Mouse (Mus musculus): ENCODE data around the gene Ralb. TPM values are rescaled to one million over a fixed set of nuclear protein-coding genes. Genes with fewer than 3 reads are reported as not detected.

Ralb gene
- polyA plus RNA-seq, 1 experiment from 2014 or later: 84.1 TPM

DNA sequence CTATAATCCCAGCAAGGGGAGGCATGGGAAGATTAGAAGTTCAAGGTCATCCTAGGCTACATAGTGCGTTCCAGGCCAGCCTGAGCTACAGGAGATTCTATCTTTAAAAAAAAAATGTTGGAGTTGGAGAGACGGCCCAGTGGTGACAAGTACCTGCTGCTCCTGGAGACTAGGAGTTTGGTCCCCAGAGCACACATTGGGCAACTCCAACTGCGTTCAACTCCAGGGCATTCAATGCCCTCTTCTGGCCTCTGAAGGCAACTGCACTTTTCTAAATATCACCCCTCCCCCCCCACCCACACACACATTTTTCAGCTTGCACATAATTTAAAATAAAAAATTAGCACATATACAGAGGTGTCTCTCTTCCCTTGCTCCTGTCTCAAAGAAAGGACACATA lies 21.7 kb downstream of the Ralb start:
- Histone ChIP-seq H3K27ac (ENCODE audit: low read depth, low read length) (no peak overlapping the region), H3K4me3 (ENCODE audit: low read depth, low read length) (no peak overlapping the region), H3K4me2 (ENCODE audit: low read depth) (no peak overlapping the region), H3K36me3 (ENCODE audit: control insufficient read depth, insufficient read depth, low read length) (no peaks in the 10 kb centered on the region), H3K4me1 (ENCODE audit: control insufficient read depth, insufficient read depth, low read length) (no peaks in the 10 kb centered on the region), H3K9me3 (ENCODE audit: control insufficient read depth, low read length) (no peaks in the 10 kb centered on the region), H3K9ac (ENCODE audit: low read length) (no peak overlapping the region), H3K27me3 (ENCODE audit: control insufficient read depth, insufficient read depth, low read length) (no peaks in the 10 kb centered on the region)
- no peak for DNase-seq (ENCODE audit: low spot score)
- 59% methylated on average over 3 of the region's 3 CpGs for WGBS
- no peak for ATAC-seq (ENCODE audit: insufficient read depth, low FRiP score, low TSS enrichment)

DNA sequence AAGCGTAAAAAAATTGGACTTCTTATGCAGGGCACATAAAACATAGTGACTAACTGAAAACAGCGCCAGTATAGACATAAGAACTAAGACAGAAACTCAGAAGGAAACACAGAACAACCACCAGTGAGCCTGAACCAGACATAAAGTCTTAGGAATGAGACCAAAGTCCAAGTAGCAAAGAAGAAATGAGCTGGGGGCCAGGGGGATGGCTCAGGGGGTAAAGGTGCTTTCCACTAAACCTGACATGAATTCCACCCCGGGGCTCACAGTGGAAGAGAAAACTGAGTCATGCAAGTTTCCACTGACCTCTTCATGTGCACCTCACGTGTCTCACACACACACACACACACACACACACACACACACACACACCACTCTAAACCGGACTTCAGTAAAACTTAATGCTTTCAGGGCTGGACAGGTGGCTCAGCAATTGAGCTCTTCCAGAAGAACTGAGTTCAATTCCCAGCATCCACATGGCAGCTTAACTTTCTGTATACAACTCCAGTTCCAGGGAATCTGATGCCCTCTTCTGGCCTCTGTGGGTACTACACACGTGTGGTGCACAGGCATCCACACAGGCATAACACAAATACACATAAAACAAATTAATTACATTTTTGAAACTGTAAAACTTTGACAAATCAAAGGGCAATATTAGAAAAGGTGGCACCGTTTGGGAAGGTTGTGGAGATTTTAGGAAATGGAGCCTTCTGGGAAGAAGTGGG lies 23.2 kb downstream of the Ralb start:
- no peak for ATAC-seq (ENCODE audit: insufficient read depth, low FRiP score, low TSS enrichment)
- Histone ChIP-seq H3K9ac (ENCODE audit: low read length) (no peak overlapping the region), H3K4me3 (ENCODE audit: low read depth, low read length) (no peak overlapping the region), H3K36me3 (ENCODE audit: control insufficient read depth, insufficient read depth, low read length) (no peaks in the 10 kb centered on the region), H3K4me2 (ENCODE audit: low read depth) (no peak overlapping the region), H3K9me3 (ENCODE audit: control insufficient read depth, low read length) (no peaks in the 10 kb centered on the region), H3K4me1 (ENCODE audit: control insufficient read depth, insufficient read depth, low read length) (no peaks in the 10 kb centered on the region), H3K27ac (ENCODE audit: low read depth, low read length) (no peak overlapping the region), H3K27me3 (ENCODE audit: control insufficient read depth, insufficient read depth, low read length) (no peaks in the 10 kb centered on the region)
- WGBS: 92% methylated on average over 7 of the region's 7 CpGs
- no peak for DNase-seq (ENCODE audit: low spot score)

- no peak for DNase-seq (ENCODE audit: low spot score)
- H3K36me3 ChIP-seq (ENCODE audit: control insufficient read depth, insufficient read depth, low read length): no peaks in the 10 kb centered on the region
- no peak overlapping the region for H3K4me3 ChIP-seq (ENCODE audit: low read depth, low read length)
- no peak overlapping the region for H3K27ac ChIP-seq (ENCODE audit: low read depth, low read length)
- ATAC-seq (ENCODE audit: insufficient read depth, low FRiP score, low TSS enrichment): no peak
- H3K4me2 ChIP-seq (ENCODE audit: low read depth): no peak overlapping the region
- 97% methylated on average over 8 of the region's 8 CpGs for WGBS
- no peaks in the 10 kb centered on the region for H3K27me3 ChIP-seq (ENCODE audit: control insufficient read depth, insufficient read depth, low read length)
- H3K9me3 ChIP-seq (ENCODE audit: control insufficient read depth, low read length): no peaks in the 10 kb centered on the region
- no peak overlapping the region for H3K9ac ChIP-seq (ENCODE audit: low read length)
- H3K4me1 ChIP-seq (ENCODE audit: control insufficient read depth, insufficient read depth, low read length): no peaks in the 10 kb centered on the region
Measured at GRCm38 (mm10) chr1:119480678-119481077, 23.9 kb downstream of the Ralb start.

- H3K27ac ChIP-seq (ENCODE audit: low read depth, low read length): no peak overlapping the region
- no peak overlapping the region for H3K9ac ChIP-seq (ENCODE audit: low read length)
- ATAC-seq (ENCODE audit: insufficient read depth, low FRiP score, low TSS enrichment) (no peak), DNase-seq (ENCODE audit: low spot score) (no peak)
- no peaks in the 10 kb centered on the region for H3K9me3 ChIP-seq (ENCODE audit: control insufficient read depth, low read length)
- no peak overlapping the region for H3K4me3 ChIP-seq (ENCODE audit: low read depth, low read length)
- 89% methylated on average over 4 of the region's 4 CpGs for WGBS
- no peaks in the 10 kb centered on the region for H3K36me3 ChIP-seq (ENCODE audit: control insufficient read depth, insufficient read depth, low read length)
- no peaks in the 10 kb centered on the region for H3K4me1 ChIP-seq (ENCODE audit: control insufficient read depth, insufficient read depth, low read length)
- H3K27me3 ChIP-seq (ENCODE audit: control insufficient read depth, insufficient read depth, low read length): no peaks in the 10 kb centered on the region
- H3K4me2 ChIP-seq (ENCODE audit: low read depth): no peak overlapping the region
Measured at GRCm38 (mm10) chr1:119479641-119480040, 25.0 kb downstream of the Ralb start.

GRCm38 (mm10) chr1:119476905-119477353 lies 27.7 kb downstream of the Ralb start:
- no peak overlapping the region for H3K4me3 ChIP-seq (ENCODE audit: low read depth, low read length)
- H3K36me3 ChIP-seq (ENCODE audit: control insufficient read depth, insufficient read depth, low read length): no peaks in the 10 kb centered on the region
- H3K9ac ChIP-seq (ENCODE audit: low read length): no peak overlapping the region
- 89% methylated on average over 7 of the region's 7 CpGs for WGBS
- ATAC-seq (ENCODE audit: insufficient read depth, low FRiP score, low TSS enrichment) (no peak), DNase-seq (ENCODE audit: low spot score) (no peak)
- no peaks in the 10 kb centered on the region for H3K4me1 ChIP-seq (ENCODE audit: control insufficient read depth, insufficient read depth, low read length)
- no peaks in the 10 kb centered on the region for H3K9me3 ChIP-seq (ENCODE audit: control insufficient read depth, low read length)
- no peak overlapping the region for H3K27ac ChIP-seq (ENCODE audit: low read depth, low read length)
- no peak overlapping the region for H3K4me2 ChIP-seq (ENCODE audit: low read depth)
- no peaks in the 10 kb centered on the region for H3K27me3 ChIP-seq (ENCODE audit: control insufficient read depth, insufficient read depth, low read length)

GRCm38 (mm10) chr1:119474671-119475070 lies 29.9 kb downstream of the Ralb start:
- no peaks in the 10 kb centered on the region for H3K36me3 ChIP-seq (ENCODE audit: control insufficient read depth, insufficient read depth, low read length)
- no peak overlapping the region for H3K27ac ChIP-seq (ENCODE audit: low read depth, low read length)
- H3K4me2 ChIP-seq (ENCODE audit: low read depth): no peak overlapping the region
- 93% methylated on average over 7 of the region's 7 CpGs for WGBS
- ATAC-seq (ENCODE audit: insufficient read depth, low FRiP score, low TSS enrichment) (no peak), DNase-seq (ENCODE audit: low spot score) (no peak)
- no peak overlapping the region for H3K9ac ChIP-seq (ENCODE audit: low read length)
- no peaks in the 10 kb centered on the region for H3K9me3 ChIP-seq (ENCODE audit: control insufficient read depth, low read length)
- no peak overlapping the region for H3K4me3 ChIP-seq (ENCODE audit: low read depth, low read length)
- H3K4me1 ChIP-seq (ENCODE audit: control insufficient read depth, insufficient read depth, low read length): no peaks in the 10 kb centered on the region
- H3K27me3 ChIP-seq (ENCODE audit: control insufficient read depth, insufficient read depth, low read length): no peaks in the 10 kb centered on the region

- Histone ChIP-seq H3K36me3 (ENCODE audit: control insufficient read depth, insufficient read depth, low read length) (no peaks in the 10 kb centered on the region), H3K4me2 (ENCODE audit: low read depth) (no peak overlapping the region), H3K4me3 (ENCODE audit: low read depth, low read length) (no peak overlapping the region), H3K4me1 (ENCODE audit: control insufficient read depth, insufficient read depth, low read length) (no peaks in the 10 kb centered on the region), H3K9ac (ENCODE audit: low read length) (no peak overlapping the region), H3K27me3 (ENCODE audit: control insufficient read depth, insufficient read depth, low read length) (no peaks in the 10 kb centered on the region), H3K9me3 (ENCODE audit: control insufficient read depth, low read length) (no peaks in the 10 kb centered on the region), H3K27ac (ENCODE audit: low read depth, low read length) (no peak overlapping the region)
- ATAC-seq (ENCODE audit: insufficient read depth, low FRiP score, low TSS enrichment) (no peak), DNase-seq (ENCODE audit: low spot score) (no peak)
- 70% methylated on average over 11 of the region's 11 CpGs for WGBS
Measured at GRCm38 (mm10) chr1:119472648-119473047, 31.9 kb downstream of the Ralb start.

DNA sequence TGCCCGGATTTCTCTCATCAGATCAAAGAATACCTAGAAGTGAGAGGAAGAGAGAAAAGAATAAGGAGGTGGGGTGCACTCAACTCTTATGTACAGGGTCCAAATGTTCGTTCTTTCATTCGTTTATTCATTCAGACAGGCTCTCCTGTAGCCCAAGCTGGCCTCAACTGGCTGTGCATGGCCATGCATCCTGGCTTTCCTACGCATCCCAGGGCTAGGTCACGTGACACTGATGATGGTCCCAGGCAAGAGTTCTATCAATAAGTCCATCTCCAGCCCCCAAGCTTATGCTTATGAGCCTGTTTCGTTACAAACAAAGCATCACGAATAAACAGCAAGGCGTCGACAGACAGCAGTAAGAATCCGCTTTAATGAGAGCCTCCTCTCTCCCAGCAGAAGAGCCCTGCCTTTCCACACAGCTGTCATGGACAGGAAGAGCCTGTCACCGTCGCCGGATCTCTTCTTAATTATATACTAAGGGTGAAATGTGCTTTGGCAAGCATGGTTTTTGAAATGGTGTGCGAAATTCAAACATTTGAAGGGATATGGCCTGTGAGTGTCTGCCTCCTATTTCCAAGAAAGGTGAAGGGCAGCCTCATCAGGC lies 32.7 kb downstream of the Ralb start:
- Histone ChIP-seq H3K4me3 (ENCODE audit: low read depth, low read length) (no peak overlapping the region), H3K4me1 (ENCODE audit: control insufficient read depth, insufficient read depth, low read length) (no peaks in the 10 kb centered on the region), H3K27ac (ENCODE audit: low read depth, low read length) (no peak overlapping the region), H3K27me3 (ENCODE audit: control insufficient read depth, insufficient read depth, low read length) (no peaks in the 10 kb centered on the region), H3K9ac (ENCODE audit: low read length) (no peak overlapping the region), H3K9me3 (ENCODE audit: control insufficient read depth, low read length) (no peaks in the 10 kb centered on the region), H3K4me2 (ENCODE audit: low read depth) (no peak overlapping the region), H3K36me3 (ENCODE audit: control insufficient read depth, insufficient read depth, low read length) (no peaks in the 10 kb centered on the region)
- DNase-seq (ENCODE audit: low spot score): no peak
- 67% methylated on average over 14 of the region's 14 CpGs for WGBS
- ATAC-seq (ENCODE audit: insufficient read depth, low FRiP score, low TSS enrichment): no peak

DNA sequence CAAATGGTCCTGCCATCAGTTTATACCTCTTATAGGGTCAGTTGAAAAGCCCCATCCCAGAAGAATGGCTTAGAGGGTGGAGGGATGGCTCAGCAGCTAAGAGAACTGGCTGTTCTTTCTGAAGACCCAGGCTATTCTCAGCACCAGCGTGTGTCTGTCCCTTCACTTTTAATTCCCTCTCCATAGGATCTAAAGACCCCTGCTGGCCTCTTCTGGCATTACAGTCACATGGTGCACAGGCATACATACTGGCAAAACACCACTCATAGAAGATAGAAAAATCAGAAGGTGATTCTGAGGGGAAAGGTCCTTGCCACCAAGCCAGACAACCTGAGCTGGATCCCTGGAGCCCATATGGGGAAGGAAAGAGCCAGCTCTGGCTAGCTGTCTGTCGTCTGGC lies 41.2 kb downstream of the Ralb start:
- Histone ChIP-seq H3K27me3 (ENCODE audit: control insufficient read depth, insufficient read depth, low read length) (no peaks in the 10 kb centered on the region), H3K9ac (ENCODE audit: low read length) (no peak overlapping the region), H3K4me2 (ENCODE audit: low read depth) (no peak overlapping the region), H3K36me3 (ENCODE audit: control insufficient read depth, insufficient read depth, low read length) (no peaks in the 10 kb centered on the region), H3K4me1 (ENCODE audit: control insufficient read depth, insufficient read depth, low read length) (no peaks in the 10 kb centered on the region; the same call in 1 of the 2 replicates), H3K4me3 (ENCODE audit: low read depth, low read length) (no peak overlapping the region), H3K27ac (ENCODE audit: low read depth, low read length) (no peak overlapping the region), H3K9me3 (ENCODE audit: control insufficient read depth, low read length) (no peaks in the 10 kb centered on the region)
- peak; percentile 59 for DNase-seq (ENCODE audit: low spot score)
- no peak for ATAC-seq (ENCODE audit: insufficient read depth, low FRiP score, low TSS enrichment)
- WGBS: 53% methylated on average over 2 of the region's 2 CpGs

Data from neural tube, embryonic 11.5 days (tissue).